ENCODE assay signal across 13 mouse cellular contexts in genomic region chr6:94806481-94807160, GRCm38 (mm10).
DNase-seq lines count a peak whose midpoint lies in the region; ATAC-seq and TF ChIP-seq lines count a peak whose summit lies in the region.
"Had no signal": no experiment of that assay in that cellular context is flagged by ENCODE, and none has a peak within 500 bp of the region (broad histone marks: within the 10 kb centered on the region; RNA-seq: fewer than 3 reads in every experiment).

No protein-coding gene starts in this region.

- H3K9me3 ChIP-seq in forebrain, embryonic 10.5 days, result no peaks in the 10 kb centered on the region
- H3K9me3 ChIP-seq in forebrain, embryonic 13.5 days (replicated peaks), result no peaks in the 10 kb centered on the region
- H3K9me3 ChIP-seq in midbrain, embryonic 11.5 days (ENCODE audit: control insufficient read depth, low read length), result no peaks in the 10 kb centered on the region
- no peaks in the 10 kb centered on the region for H3K9me3 ChIP-seq in midbrain, postnatal 0 days (ENCODE audit: low read length)
- no peaks in the 10 kb centered on the region for H3K9me3 ChIP-seq in stomach, embryonic 16.5 days (replicated peaks; ENCODE audit: control insufficient read depth, low read length)
- H3K9me3 ChIP-seq in liver, embryonic 12.5 days (replicated peaks), result no peaks in the 10 kb centered on the region

- H3K4me1 ChIP-seq in forebrain, embryonic 10.5 days, result peaks cover 50% of the 10 kb centered on the region
- no peaks in the 10 kb centered on the region for H3K4me1 ChIP-seq in forebrain, embryonic 13.5 days
- peaks cover under 1% of the 10 kb centered on the region; the same call in 1 of the 2 replicates for H3K4me1 ChIP-seq in midbrain, embryonic 11.5 days (ENCODE audit: control insufficient read depth, insufficient read depth, low read length)
- no peaks in the 10 kb centered on the region for H3K4me1 ChIP-seq in midbrain, postnatal 0 days (ENCODE audit: insufficient read depth, low read length)
- H3K4me1 ChIP-seq in stomach, embryonic 16.5 days (ENCODE audit: control insufficient read depth, insufficient read depth, low read length), result peaks cover 15% of the 10 kb centered on the region
- H3K4me1 ChIP-seq in liver, embryonic 12.5 days, result no peaks in the 10 kb centered on the region

- 68% methylated on average over 12 of the region's 12 CpGs for WGBS in forebrain, embryonic 10.5 days
- WGBS in forebrain, embryonic 13.5 days, result 77% methylated on average over 12 of the region's 12 CpGs
- WGBS in midbrain, embryonic 11.5 days, result 70% methylated on average over 12 of the region's 12 CpGs
- WGBS in midbrain, postnatal 0 days, result 77% methylated on average over 12 of the region's 12 CpGs
- WGBS in stomach, embryonic 16.5 days, result 49% methylated on average over 12 of the region's 12 CpGs
- WGBS in liver, embryonic 12.5 days (ENCODE audit: insufficient replicate concordance), result 58% methylated on average over 12 of the region's 12 CpGs

- intact Hi-C loops in heart, postnatal 14 days (cut with DNase I), result no loop called here

- no peak for ATAC-seq in forebrain, embryonic 13.5 days
- ATAC-seq in midbrain, embryonic 11.5 days (ENCODE audit: low FRiP score), result no peak
- no peak for ATAC-seq in midbrain, postnatal 0 days (ENCODE audit: low FRiP score)
- ATAC-seq in stomach, embryonic 16.5 days (ENCODE audit: insufficient read depth, low FRiP score), result no peak
- no peak for ATAC-seq in liver, embryonic 12.5 days
- ATAC-seq: forebrain, embryonic 16.5 days had no signal

- peak; percentile 47 for DNase-seq in forebrain, embryonic 10.5 days (ENCODE audit: extremely low spot score, low spot score)
- DNase-seq in midbrain, embryonic 11.5 days (ENCODE audit: low spot score, missing footprints), result peak; percentile 80
- no peak for DNase-seq in midbrain, postnatal 0 days (ENCODE audit: low spot score)
- DNase-seq in heart, postnatal 14 days, result peak; percentile 9 to 21
- no peak for DNase-seq in thymus, adult 18-20 months
- DNase-seq: adrenal gland, postnatal 25 days; cerebellum, postnatal 14 days; layer of hippocampus, adult 9-11 months; liver, postnatal 0 days had no signal

- no peak for TF ChIP-seq CTCF in midbrain, postnatal 0 days (IDR thresholded peaks at IDR 0.05)

- H3K4me3 ChIP-seq in forebrain, embryonic 10.5 days, result no peak overlapping the region
- H3K4me3 ChIP-seq in forebrain, embryonic 13.5 days, result no peak overlapping the region
- no peak overlapping the region for H3K4me3 ChIP-seq in midbrain, embryonic 11.5 days (ENCODE audit: low read depth, low read length)
- no peak overlapping the region for H3K4me3 ChIP-seq in midbrain, postnatal 0 days (ENCODE audit: low read depth, low read length)
- no peak overlapping the region for H3K4me3 ChIP-seq in stomach, embryonic 16.5 days (replicated peaks; ENCODE audit: low read length)
- H3K4me3 ChIP-seq in liver, embryonic 12.5 days, result no peak overlapping the region

- no peak overlapping the region for H3K4me2 ChIP-seq in forebrain, embryonic 13.5 days
- H3K4me2 ChIP-seq in midbrain, embryonic 11.5 days, result no peak overlapping the region
- H3K4me2 ChIP-seq in midbrain, postnatal 0 days (ENCODE audit: low read depth, low read length, poor library complexity, severe bottlenecking), result no peak overlapping the region
- H3K4me2 ChIP-seq in stomach, embryonic 16.5 days (ENCODE audit: low read depth, low read length), result no peak overlapping the region
- H3K4me2 ChIP-seq in liver, embryonic 12.5 days, result no peak overlapping the region

- no peak overlapping the region for H3K9ac ChIP-seq in forebrain, embryonic 13.5 days
- no peak overlapping the region for H3K9ac ChIP-seq in midbrain, embryonic 11.5 days (ENCODE audit: low read length)
- no peak overlapping the region for H3K9ac ChIP-seq in midbrain, postnatal 0 days (replicated peaks; ENCODE audit: low read length, poor library complexity, severe bottlenecking)
- H3K9ac ChIP-seq in stomach, embryonic 16.5 days (ENCODE audit: low read length), result no peak overlapping the region
- H3K9ac ChIP-seq in liver, embryonic 12.5 days, result no peak overlapping the region
- H3K9ac ChIP-seq: liver, postnatal 0 days had no signal

- 0 out of 2 replicates have a peak, but pooled peaks cover 9% of the 10 kb centered on the region for H3K27me3 ChIP-seq in forebrain, embryonic 10.5 days (ENCODE audit: poor library complexity, severe bottlenecking)
- H3K27me3 ChIP-seq in forebrain, embryonic 13.5 days, result no peaks in the 10 kb centered on the region
- no peaks in the 10 kb centered on the region for H3K27me3 ChIP-seq in midbrain, embryonic 11.5 days (ENCODE audit: control insufficient read depth, insufficient read depth, low read length)
- no peaks in the 10 kb centered on the region for H3K27me3 ChIP-seq in midbrain, postnatal 0 days (ENCODE audit: insufficient read depth, low read length)
- H3K27me3 ChIP-seq in stomach, embryonic 16.5 days (ENCODE audit: control insufficient read depth, insufficient read depth, low read length), result no peaks in the 10 kb centered on the region
- H3K27me3 ChIP-seq in liver, embryonic 12.5 days (replicated peaks), result no peaks in the 10 kb centered on the region

- H3K27ac ChIP-seq in forebrain, embryonic 10.5 days, result peak overlapping the region; percentile 66
- H3K27ac ChIP-seq in forebrain, embryonic 13.5 days, result no peak overlapping the region
- no peak overlapping the region for H3K27ac ChIP-seq in midbrain, embryonic 11.5 days (ENCODE audit: low read depth, low read length)
- no peak overlapping the region for H3K27ac ChIP-seq in midbrain, postnatal 0 days (ENCODE audit: low read depth, low read length)
- H3K27ac ChIP-seq in stomach, embryonic 16.5 days (ENCODE audit: low read length), result peak overlapping the region; percentile 7; the same call in 1 of the 2 replicates
- no peak overlapping the region for H3K27ac ChIP-seq in liver, embryonic 12.5 days

- H3K36me3 ChIP-seq in forebrain, embryonic 10.5 days (replicated peaks), result no peaks in the 10 kb centered on the region
- no peaks in the 10 kb centered on the region for H3K36me3 ChIP-seq in forebrain, embryonic 13.5 days (ENCODE audit: poor library complexity, severe bottlenecking)
- H3K36me3 ChIP-seq in midbrain, embryonic 11.5 days (ENCODE audit: control insufficient read depth, insufficient read depth, low read length), result no peaks in the 10 kb centered on the region
- H3K36me3 ChIP-seq in midbrain, postnatal 0 days (ENCODE audit: insufficient read depth, low read length), result no peaks in the 10 kb centered on the region
- no peaks in the 10 kb centered on the region for H3K36me3 ChIP-seq in stomach, embryonic 16.5 days (ENCODE audit: control insufficient read depth, insufficient read depth, low read length)
- H3K36me3 ChIP-seq in liver, embryonic 12.5 days, result no peaks in the 10 kb centered on the region

Comparison
In these comparisons a context has a peak if more than half of its experiments do, and no peak if none do; other contexts are left out.
1. DNase-seq: peak in forebrain, embryonic 10.5 days (single experiment), midbrain, embryonic 11.5 days (single experiment) and heart, postnatal 14 days (2 of 2); none in midbrain, postnatal 0 days (single experiment) and thymus, adult 18-20 months (0 of 2).
2. H3K27ac ChIP-seq: peak in forebrain, embryonic 10.5 days (single experiment) and stomach, embryonic 16.5 days (single experiment); none in forebrain, embryonic 13.5 days (single experiment), midbrain, embryonic 11.5 days (single experiment), midbrain, postnatal 0 days (single experiment) and liver, embryonic 12.5 days (single experiment).